Mouse (Mus musculus) limb, embryonic 14.5 days (tissue): ENCODE results near the gene Cobll1. TPM values are rescaled to one million over a fixed set of nuclear protein-coding genes. Genes with fewer than 3 reads are reported as not detected.
A peak's percentile ranks its signal among the peaks of the same experiment; 100 is the strongest.

Experiments used
- ATAC-seq: fragments of 200-750 bp; cut with Nextera tagmentation; 2 replicates; pipeline ENCODE4 v1.8.0; 2017; ENCODE audit warnings: low read depth, moderate number of reproducible peaks, moderate TSS enrichment; ENCODE audit not compliant: low FRiP score
- DNase-seq: peaks from one replicate; pipeline ENCODE4 v3.0.0-alpha.2; 2015; ENCODE audit warnings: low spot score
- H3K27ac ChIP-seq: fragments of 300-500 bp; sonication (generic); replicated peaks from 2 replicates; pipeline ENCODE4 v1.5.1; 2014; ENCODE audit warnings: low read depth, mild to moderate bottlenecking, low read length, moderate library complexity, mixed read lengths
- H3K27me3 ChIP-seq: fragments of 300-500 bp; sonication (generic); 2 replicates; pipeline ENCODE4 v1.6.1; 2014; ENCODE audit warnings: low read length, mixed read lengths; ENCODE audit not compliant: control insufficient read depth, insufficient read depth
- H3K36me3 ChIP-seq: fragments of 300-500 bp; sonication (generic); 2 replicates; pipeline ENCODE4 v1.6.1; 2014; ENCODE audit warnings: mild to moderate bottlenecking, low read length, moderate library complexity, mixed read lengths; ENCODE audit not compliant: control insufficient read depth, insufficient read depth
- H3K4me1 ChIP-seq: fragments of 300-500 bp; sonication (generic); 2 replicates; pipeline ENCODE4 v1.6.1; 2014; ENCODE audit warnings: antibody characterized with exemption, low read length, mixed read lengths; ENCODE audit not compliant: control insufficient read depth, insufficient read depth
- H3K4me2 ChIP-seq: fragments of 300-500 bp; sonication (generic); replicated peaks from 2 replicates; pipeline ENCODE4 v1.6.1; 2014; ENCODE audit warnings: low read depth, mild to moderate bottlenecking, low read length, moderate library complexity; ENCODE audit not compliant: severe bottlenecking
- H3K4me3 ChIP-seq: fragments of 300-500 bp; sonication (generic); replicated peaks from 2 replicates; pipeline ENCODE4 v1.5.1; 2014; ENCODE audit warnings: low read length
- H3K9ac ChIP-seq: fragments of 300-500 bp; sonication (generic); 2 replicates; pipeline ENCODE4 v1.6.1; 2014; ENCODE audit warnings: mild to moderate bottlenecking, low read depth, low read length, moderate library complexity; ENCODE audit not compliant: severe bottlenecking
- H3K9me3 ChIP-seq: fragments of 300-500 bp; sonication (generic); 2 replicates; pipeline ENCODE4 v1.6.1; 2016; ENCODE audit warnings: low read length; ENCODE audit not compliant: control insufficient read depth
- POLR2A ChIP-seq: fragments of 200-500 bp; IDR thresholded peaks from 2 replicates; pipeline ENCODE4 v1.8.0; 2012; ENCODE audit warnings: inconsistent platforms, mild to moderate bottlenecking, moderate library complexity, borderline replicate concordance; ENCODE audit not compliant: insufficient read depth, insufficient read length; ENCODE audit errors: extremely low read depth
- WGBS: fragments of 180-500 bp; shearing (Covaris S2); extraction: QIAGEN DNeasy Blood & Tissue Kit; methylation state at CpG from one replicate; pipeline ENCODE4 v1.1.7; 2014; 5-methylcytosine and 5-hydroxymethylcytosine counted together
- polyA plus RNA-seq, 2 experiments: library from polyadenylated mRNA; depleted of rRNA in 1 of 2; stranded (reverse) in 1 of 2; unstranded in 1 of 2; fragments of >200 nt; fragmentation: Nextera tagmentation in 1 of 2; extraction: Ambion mirVana in 1 of 2; gene quantifications; 2 replicates each; pipeline versions ENCODE4 v1.2.1 to v1.2.3; 2012 to 2014

The Cobll1 gene
- polyA plus RNA-seq, 2 experiments = 3.1 to 5.1 TPM

DNA sequence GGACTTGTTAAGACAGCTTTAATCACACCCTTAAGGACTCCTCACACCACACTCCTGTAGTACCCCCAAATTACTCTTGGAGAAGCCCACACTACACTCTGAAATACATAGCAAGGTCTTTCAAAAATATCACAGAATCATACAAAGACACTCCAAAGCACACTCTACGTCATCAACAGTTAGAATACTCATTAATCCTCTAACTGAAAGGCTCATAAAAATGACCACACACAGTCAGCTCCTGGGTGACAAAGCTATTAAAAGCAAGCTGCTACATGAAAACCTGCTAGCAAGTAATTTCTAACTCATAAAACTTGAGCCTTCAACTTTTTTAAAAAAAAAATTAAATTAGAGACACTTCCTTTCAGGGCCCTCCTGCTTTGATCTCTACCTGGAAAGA lies 91.8 kb downstream of the Cobll1 start:
- Histone ChIP-seq H3K4me1 (no peaks in the 10 kb centered on the region), H3K9me3 (no peaks in the 10 kb centered on the region), H3K27ac (no peak overlapping the region), H3K9ac (no peak overlapping the region), H3K27me3 (no peaks in the 10 kb centered on the region), H3K4me2 (no peak overlapping the region), H3K4me3 (no peak overlapping the region), H3K36me3 (no peaks in the 10 kb centered on the region)
- WGBS = 16% methylated on average over 1 of the region's 1 CpGs
- TF ChIP-seq POLR2A = no peak
- no peak for ATAC-seq
- peak; percentile 21 for DNase-seq

GRCm38 (mm10) chr2:65145421-65146117 lies 93.6 kb downstream of the Cobll1 start:
- DNase-seq = peak; percentile 17
- H3K27ac ChIP-seq = no peak overlapping the region
- H3K36me3 ChIP-seq = no peaks in the 10 kb centered on the region
- no peaks in the 10 kb centered on the region for H3K4me1 ChIP-seq
- no peak for TF ChIP-seq POLR2A
- no peak for ATAC-seq
- H3K27me3 ChIP-seq = no peaks in the 10 kb centered on the region
- no peak overlapping the region for H3K4me2 ChIP-seq
- no peak overlapping the region for H3K9ac ChIP-seq
- H3K4me3 ChIP-seq = no peak overlapping the region
- 51% methylated on average over 6 of the region's 6 CpGs for WGBS
- no peaks in the 10 kb centered on the region for H3K9me3 ChIP-seq

DNA sequence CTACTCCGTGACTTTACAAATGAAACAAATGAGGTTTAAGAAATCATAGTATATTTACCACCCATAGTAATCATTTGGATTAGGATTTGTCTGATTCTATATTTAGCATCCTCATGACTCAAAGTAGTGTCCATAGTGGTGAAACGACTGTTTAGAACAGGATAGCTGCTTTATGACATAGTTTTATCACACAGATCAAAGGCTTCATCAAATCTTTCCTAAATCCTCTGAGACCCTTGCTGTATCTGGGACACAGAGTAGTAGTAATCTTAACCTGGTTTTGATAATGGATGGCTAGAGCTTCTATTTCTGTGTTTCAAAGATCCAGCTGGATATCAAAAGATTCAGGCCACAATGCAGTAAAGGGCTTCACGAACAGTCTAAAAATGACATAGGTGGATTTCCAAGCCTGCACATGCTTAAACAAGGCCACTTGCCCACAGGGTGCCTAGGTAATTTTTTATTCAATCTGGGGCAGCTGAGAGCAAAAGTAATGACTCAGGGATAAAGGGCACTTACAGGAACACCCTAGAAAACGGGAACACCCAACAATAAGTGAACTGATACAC lies 98.0 kb downstream of the Cobll1 start:
- no peak overlapping the region for H3K27ac ChIP-seq
- ATAC-seq = no peak
- DNase-seq = no peak
- H3K4me3 ChIP-seq = no peak overlapping the region
- no peak for TF ChIP-seq POLR2A
- H3K4me1 ChIP-seq = no peaks in the 10 kb centered on the region
- H3K27me3 ChIP-seq = no peaks in the 10 kb centered on the region
- H3K4me2 ChIP-seq = no peak overlapping the region
- 64% methylated on average over 4 of the region's 4 CpGs for WGBS
- no peaks in the 10 kb centered on the region for H3K36me3 ChIP-seq
- no peak overlapping the region for H3K9ac ChIP-seq
- H3K9me3 ChIP-seq = no peaks in the 10 kb centered on the region

GRCm38 (mm10) chr2:65140330-65140922 lies 98.8 kb downstream of the Cobll1 start:
- TF ChIP-seq POLR2A = no peak
- H3K27ac ChIP-seq = no peak overlapping the region
- H3K36me3 ChIP-seq = no peaks in the 10 kb centered on the region
- no peaks in the 10 kb centered on the region for H3K27me3 ChIP-seq
- DNase-seq (no peak), ATAC-seq (no peak)
- no peaks in the 10 kb centered on the region for H3K4me1 ChIP-seq
- H3K4me3 ChIP-seq = no peak overlapping the region
- H3K9ac ChIP-seq = no peak overlapping the region
- H3K9me3 ChIP-seq = no peaks in the 10 kb centered on the region
- no peak overlapping the region for H3K4me2 ChIP-seq
- 66% methylated on average over 6 of the region's 6 CpGs for WGBS

DNA sequence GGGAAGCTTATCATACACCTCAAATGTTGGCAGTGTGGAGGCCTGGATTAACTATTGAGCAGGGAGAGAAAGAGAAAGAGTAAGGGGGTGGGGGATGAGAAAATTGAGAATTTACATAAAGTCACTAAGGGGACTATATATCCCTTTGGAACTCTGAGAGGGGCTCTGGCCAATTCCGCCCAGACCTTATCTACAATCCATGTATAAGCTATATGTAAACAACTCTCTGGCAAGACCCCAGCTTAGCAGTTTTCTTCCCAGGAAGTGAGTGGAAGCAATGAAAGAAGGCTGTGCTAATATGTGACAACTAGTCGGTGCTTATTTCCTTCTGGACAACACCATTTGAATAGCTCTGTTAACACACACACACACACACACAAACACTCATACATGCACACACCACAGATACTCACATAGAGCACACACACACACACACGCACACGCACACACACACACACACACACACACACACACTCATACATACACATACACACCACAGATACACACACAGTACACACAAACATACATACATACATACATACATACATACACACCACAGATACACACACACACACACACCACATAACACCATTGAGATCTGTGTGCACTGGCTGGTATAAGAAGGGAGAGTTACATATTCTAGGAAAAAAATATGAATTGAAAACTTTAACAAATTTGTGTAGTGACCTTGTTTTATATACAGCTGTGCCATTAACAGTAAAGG lies 99.4 kb downstream of the Cobll1 start:
- Histone ChIP-seq H3K27me3 (no peaks in the 10 kb centered on the region), H3K27ac (no peak overlapping the region), H3K9ac (no peak overlapping the region), H3K4me3 (no peak overlapping the region), H3K4me1 (no peaks in the 10 kb centered on the region), H3K4me2 (no peak overlapping the region), H3K36me3 (no peaks in the 10 kb centered on the region), H3K9me3 (no peaks in the 10 kb centered on the region)
- DNase-seq (no peak), ATAC-seq (no peak)
- no peak for TF ChIP-seq POLR2A
- WGBS = 82% methylated on average over 4 of the region's 4 CpGs
